Mouse (Mus musculus): ENCODE measurements around the gene Ccdc85c.

GRCm38 (mm10) chr12:108292957-108293356, 17.7 kb upstream of the Ccdc85c start:
- TF ChIP-seq CTCF (IDR thresholded peaks at IDR 0.05; ENCODE audit: control insufficient read depth, insufficient read depth, low read length) (peak; percentile 63), POLR2A (IDR thresholded peaks at IDR 0.05; ENCODE audit: borderline replicate concordance, control insufficient read depth, low read depth, low read length) (no peak)
